Mouse (Mus musculus): ENCODE results near the gene Scamp5.

Gene Scamp5

GRCm38 (mm10) chr9:57467896-57468549 is at the start of gene Scamp5:
Gene Scamp5 (minus strand): TSS chr9:57468060.
- peak; percentile 92 for DNase-seq

DNA sequence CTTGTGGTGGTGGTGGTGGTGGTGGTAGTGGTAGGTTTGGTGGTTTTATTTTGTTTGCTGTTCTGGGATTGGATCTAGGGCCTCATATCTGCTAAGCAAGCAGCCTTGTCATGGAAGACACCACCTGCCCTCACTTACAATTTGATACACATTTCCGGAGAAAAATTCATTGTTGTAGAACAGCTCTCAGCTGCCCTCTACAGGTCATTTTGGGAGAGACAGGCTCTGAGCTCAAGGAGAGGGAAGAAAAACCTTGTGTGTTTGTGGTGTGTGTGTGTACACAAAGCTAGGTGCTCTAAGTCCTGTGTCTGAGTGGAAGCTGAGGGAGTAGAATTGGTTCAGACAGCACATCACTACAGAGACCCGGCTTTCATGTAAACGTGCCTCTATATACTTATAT is 49.3 kb upstream of the Scamp5 start:
- DNase-seq, result peak; percentile 54

GRCm38 (mm10) chr9:57510577-57510976 is 42.7 kb upstream of the Scamp5 start:
- no peak for DNase-seq

DNA sequence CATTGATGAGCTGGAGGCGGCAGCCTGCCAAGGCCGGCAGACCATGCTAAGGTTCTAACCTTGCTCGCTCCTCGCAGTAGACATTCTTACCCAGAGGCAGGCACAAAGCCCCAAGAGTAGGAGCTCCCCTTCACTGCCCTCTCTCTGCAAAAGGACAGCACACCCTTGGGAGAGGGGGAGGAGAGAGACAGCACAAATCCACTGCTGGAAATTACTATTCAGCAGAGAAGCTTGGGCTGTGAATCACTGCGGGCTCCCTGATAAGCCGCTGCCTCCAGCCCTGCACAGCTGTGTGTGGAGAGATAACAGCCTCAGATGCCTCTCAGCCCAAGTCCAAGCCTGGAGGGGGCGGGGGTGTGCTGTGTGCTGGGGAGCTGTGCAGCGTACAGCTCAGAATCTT is 37.8 kb upstream of the Scamp5 start:
- peak; percentile 84 for DNase-seq

GRCm38 (mm10) chr9:57504891-57505290 is 37.0 kb upstream of the Scamp5 start:
- no peak for DNase-seq

GRCm38 (mm10) chr9:57504381-57504700 is 36.5 kb upstream of the Scamp5 start:
- peak; percentile 65 for DNase-seq

GRCm38 (mm10) chr9:57503622-57504380 is 35.9 kb upstream of the Scamp5 start, which contains the start of gene Rpp25:
Gene Rpp25 (plus strand): TSS chr9:57504026.
- DNase-seq, result peak; percentile 79

- DNase-seq, result peak; percentile 47
Measured at GRCm38 (mm10) chr9:57502911-57503621, 35.2 kb upstream of the Scamp5 start.

DNA sequence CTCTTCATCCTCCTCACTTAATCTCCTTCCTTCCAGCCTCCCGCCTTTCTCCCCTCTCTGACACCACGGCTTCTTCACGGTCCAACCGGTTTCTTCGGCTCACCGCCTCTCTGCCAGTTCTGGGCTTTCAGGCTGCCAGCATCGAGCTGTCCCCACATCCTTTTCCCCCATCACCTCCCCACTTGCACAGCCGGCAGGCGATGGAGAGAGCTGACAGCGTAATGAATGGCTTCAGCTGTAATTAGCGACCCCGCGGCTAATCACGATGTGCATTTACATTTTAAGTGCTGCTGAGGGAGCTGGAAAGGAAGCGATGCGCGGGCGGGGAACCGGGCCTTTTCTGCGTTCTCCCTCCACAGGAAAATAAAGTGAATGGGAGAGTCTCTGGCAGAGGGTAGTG is 34.0 kb upstream of the Scamp5 start:
- DNase-seq, result peak; percentile 71

DNA sequence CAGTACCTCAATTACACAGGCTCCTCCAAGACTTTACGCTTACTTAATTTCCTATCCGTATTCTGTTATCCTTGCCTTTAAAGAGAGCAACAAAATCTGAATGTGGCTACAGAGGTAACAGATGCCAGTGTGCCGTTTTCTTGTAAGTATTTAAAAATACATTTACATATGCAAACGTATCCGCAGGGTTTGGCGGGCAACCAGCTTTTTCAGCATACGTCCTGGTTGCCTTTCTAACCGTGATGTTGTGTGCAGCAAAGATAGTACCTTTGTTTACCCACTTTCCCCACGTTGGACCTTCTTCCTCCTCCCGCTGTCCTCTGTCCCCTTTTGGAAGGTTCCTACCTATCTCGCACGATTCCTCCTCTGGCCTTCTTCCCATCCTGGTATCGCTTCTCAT is 33.6 kb upstream of the Scamp5 start:
- peak; percentile 39 for DNase-seq

- no peak for DNase-seq
Measured at GRCm38 (mm10) chr9:57498536-57498935, 30.7 kb upstream of the Scamp5 start.

- no peak for DNase-seq
Measured at GRCm38 (mm10) chr9:57497236-57497635, 29.4 kb upstream of the Scamp5 start.

GRCm38 (mm10) chr9:57494970-57495369 is 27.1 kb upstream of the Scamp5 start:
- no peak for DNase-seq

- DNase-seq, result no peak
Measured at GRCm38 (mm10) chr9:57493532-57493931, 25.7 kb upstream of the Scamp5 start.

DNA sequence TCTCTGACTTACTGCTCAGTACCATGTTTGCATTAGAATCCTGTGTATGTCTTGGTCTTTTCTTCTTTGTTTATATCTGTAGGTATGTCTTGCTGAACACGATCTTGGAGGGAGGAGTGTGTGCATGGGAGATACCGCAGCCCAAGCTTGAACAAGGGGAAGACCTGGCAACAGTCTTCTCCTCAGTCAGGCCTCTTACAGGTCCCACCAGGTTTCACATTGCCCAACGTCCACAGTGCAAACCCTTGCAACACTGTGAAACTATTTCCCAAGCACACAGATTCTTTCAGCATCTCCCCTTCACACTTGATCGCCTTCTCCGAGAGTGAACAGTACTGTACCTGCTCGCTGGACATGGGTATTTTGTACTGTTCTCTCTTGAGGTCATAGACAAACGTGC is 19.9 kb upstream of the Scamp5 start:
- DNase-seq, result no peak

- DNase-seq, result peak; percentile 85
Measured at GRCm38 (mm10) chr9:57485774-57486173, 17.9 kb upstream of the Scamp5 start.

DNA sequence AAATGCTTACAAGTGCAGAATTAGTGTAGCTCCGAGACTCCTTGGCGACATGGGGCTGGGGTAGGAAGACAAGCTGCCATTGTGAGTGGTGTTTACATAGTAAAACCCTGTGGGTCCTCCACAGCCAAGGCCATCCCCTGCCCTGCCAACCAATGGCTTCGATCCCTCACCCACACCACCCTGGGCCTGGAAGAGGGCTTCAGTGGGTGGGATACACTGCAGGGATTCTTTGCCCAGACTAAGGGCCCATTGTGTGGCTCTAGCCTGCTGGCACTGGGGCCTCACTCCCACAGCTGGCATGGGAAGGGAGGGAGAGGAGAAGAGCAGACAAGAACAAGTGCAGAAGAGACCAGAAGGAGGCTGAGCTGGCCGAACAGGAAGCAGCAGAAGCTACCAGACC is 1.1 kb upstream of the Scamp5 start:
- peak; percentile 75 for DNase-seq

DNA sequence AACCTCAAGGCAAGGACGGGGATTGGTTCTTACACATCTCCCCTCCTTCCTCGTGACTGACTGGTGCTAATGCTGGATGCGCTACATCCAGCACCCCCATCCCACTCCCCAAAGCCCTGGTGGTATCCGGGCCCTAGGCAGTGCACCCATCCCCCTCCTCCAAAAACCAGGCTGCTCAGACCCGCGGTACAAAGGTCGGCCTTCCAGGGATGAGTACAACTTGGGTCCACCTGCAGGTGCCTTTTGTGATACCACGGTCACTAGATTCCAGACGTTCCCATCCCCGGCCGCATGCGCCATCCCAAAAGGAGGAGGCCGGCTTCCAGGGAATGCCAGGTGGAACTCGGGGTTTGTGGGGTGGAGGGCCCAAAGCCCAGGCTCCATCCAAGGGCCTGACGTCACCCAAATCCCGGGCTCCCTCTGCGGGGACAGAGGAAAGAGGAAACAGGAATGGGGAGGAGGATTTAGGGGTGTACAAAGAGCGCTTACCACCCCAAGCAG is 539 bp downstream of the Scamp5 start:
- peak; percentile 49 for DNase-seq

DNA sequence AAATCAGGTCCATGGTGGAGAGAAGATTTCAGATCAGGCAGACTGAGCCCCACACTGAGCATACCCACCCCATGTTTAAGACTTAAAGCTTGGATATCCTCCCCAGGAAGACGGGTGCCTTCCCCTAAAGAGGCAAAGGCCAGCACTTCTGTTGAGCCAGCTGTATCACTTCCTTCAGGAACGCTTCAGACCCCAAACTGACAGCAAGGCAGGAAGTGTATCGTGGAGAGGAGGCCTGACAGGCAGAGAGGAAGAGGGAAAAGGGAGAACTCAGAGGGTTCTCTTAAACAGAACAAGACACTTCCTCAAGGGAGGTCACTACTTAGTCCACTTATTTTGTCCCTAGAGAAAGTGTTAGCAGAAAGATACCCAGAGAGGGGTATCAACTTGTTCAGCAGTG is 1.8 kb downstream of the Scamp5 start:
- no peak for DNase-seq

- no peak for DNase-seq
Measured at GRCm38 (mm10) chr9:57462866-57463265, 5.0 kb downstream of the Scamp5 start.

- no peak for DNase-seq
Measured at GRCm38 (mm10) chr9:57459707-57460106, 8.2 kb downstream of the Scamp5 start.

GRCm38 (mm10) chr9:57453516-57453915 is 14.3 kb downstream of the Scamp5 start:
- no peak for DNase-seq

DNA sequence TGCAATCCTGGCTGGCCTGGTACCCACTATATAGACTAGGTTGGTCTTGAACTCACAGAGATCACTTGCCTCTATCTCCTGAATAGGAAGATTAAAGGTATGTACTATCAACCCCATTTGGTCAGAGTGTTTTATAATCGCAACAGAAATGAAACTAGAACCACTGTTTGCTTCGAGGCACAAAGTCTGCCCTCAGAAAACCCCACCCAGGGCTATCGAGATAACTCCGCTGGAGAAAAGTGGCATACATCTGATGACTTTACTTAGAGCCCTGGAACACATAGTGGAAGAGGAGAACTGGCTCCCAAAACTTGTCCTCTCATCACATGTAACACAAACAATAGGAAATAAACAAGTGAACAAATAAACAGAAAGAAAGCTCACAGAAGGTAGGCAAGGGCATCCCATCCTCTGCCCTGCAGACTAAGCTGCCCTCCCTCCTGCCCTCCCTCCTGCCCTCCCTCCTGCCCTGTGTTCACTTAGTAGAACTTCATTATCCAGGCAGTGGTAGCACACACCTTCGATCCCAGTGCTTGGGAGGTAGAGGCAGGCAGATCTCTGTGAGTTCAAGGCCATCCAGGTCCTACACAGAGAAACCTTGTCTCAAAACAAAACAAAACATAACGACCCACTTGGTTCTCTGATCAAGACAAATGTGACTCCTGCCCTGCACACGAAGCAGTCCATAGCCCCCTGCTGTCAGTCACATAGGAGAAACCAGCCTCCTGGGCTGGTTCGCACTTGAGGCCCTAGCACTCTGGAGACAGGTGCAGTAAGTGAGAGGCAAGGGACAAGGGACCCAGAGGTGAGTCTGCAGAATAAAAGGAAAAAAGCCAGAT is 15.0 kb downstream of the Scamp5 start:
- no peak for DNase-seq
